Comparison of ENCODE assay signal across 8 mouse cellular contexts in the genomic region with DNA sequence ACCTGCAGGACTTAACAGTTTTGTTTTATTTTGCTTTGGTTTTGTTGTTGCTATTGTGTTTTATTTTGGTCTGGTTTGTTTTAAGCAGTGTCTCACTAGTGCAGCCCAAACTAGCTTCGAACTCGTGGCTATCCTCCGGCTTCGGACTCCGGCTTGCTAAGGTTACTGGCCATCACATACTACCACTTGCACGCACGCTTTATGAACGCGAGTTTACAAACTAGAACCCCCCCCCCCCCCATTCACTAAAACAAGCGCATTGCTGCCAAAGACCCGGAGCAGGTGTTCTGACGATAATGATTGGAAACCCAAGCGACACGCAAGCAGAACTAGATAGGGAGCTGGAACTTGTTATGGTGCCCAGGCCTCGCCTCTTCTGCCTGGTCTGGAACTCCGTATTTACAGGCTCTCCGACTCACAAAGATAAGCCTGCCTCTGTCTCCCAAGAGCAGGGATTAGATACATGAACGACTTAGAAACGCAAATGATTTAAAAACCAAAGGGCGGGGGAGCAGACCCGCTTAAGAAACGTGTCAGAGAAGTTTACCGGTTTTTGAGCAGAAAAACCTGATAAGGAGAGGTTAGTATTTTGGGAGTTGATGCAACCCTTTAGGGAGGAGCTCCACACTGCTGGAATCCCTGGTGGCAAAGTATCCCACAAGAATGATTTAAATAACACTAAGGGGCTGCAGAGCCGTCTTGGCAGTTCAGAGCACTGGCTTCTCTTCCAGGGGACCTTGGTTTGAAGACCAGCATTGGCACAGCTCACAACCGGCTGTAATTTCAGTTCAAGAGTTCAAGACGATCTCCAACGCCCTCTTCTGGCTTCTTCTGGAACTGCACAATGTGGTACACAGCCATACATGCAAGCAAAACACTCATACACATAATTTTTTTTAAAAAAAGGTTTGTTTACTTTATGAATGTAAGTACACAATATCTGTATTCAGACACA. TPM values are rescaled to one million over a fixed set of nuclear protein-coding genes. Genes with fewer than 3 reads are reported as not detected.
A peak's percentile ranks its signal among the peaks of the same experiment; 100 is the strongest.
DNase-seq lines count a peak whose midpoint lies in the region; ATAC-seq lines count a peak whose summit lies in the region.

No protein-coding gene starts in this region.

- peaks cover 16% of the 10 kb centered on the region for H3K4me1 ChIP-seq in forebrain, embryonic 16.5 days (replicated peaks; ENCODE audit: control insufficient read depth, insufficient read depth, low read length)
- H3K4me1 ChIP-seq in hindbrain, embryonic 12.5 days, result peaks cover 17% of the 10 kb centered on the region

- peak overlapping the region; percentile 78 for H3K4me2 ChIP-seq in forebrain, embryonic 16.5 days (ENCODE audit: low read length)
- H3K4me2 ChIP-seq in hindbrain, embryonic 12.5 days (replicated peaks), result peak overlapping the region; percentile 83

- intact Hi-C loops in left cerebral cortex, postnatal 4 days (cut with DNase I), result no loop called here

- DNase-seq in urinary bladder, postnatal 14 days (ENCODE audit: low spot score), result peak; percentile 73
- no peak for DNase-seq in urinary bladder, adult 2 months (ENCODE audit: low spot score)
- peak; percentile 69 for DNase-seq in cerebellum, adult 8-10 months
- DNase-seq in left cerebral cortex, postnatal 4 days, result peak; percentile 77
- DNase-seq in mesoderm, embryonic 11.5 days (ENCODE audit: low read depth, low spot score), result peak; percentile 89
- DNase-seq in spleen, postnatal 14 days (ENCODE audit: low spot score in 2 of 2), result peak; percentile 56 to 79

- peak; percentile 34 for ATAC-seq in forebrain, embryonic 16.5 days
- ATAC-seq in hindbrain, embryonic 12.5 days (ENCODE audit: low FRiP score), result peak; percentile 41

- H3K9me3 ChIP-seq in forebrain, embryonic 16.5 days (ENCODE audit: control insufficient read depth, low read length), result no peaks in the 10 kb centered on the region
- no peaks in the 10 kb centered on the region for H3K9me3 ChIP-seq in hindbrain, embryonic 12.5 days (replicated peaks)

- no peaks in the 10 kb centered on the region for H3K27me3 ChIP-seq in forebrain, embryonic 16.5 days (replicated peaks; ENCODE audit: control insufficient read depth, insufficient read depth, low read length)
- no peaks in the 10 kb centered on the region for H3K27me3 ChIP-seq in hindbrain, embryonic 12.5 days

- H3K27ac ChIP-seq in forebrain, embryonic 16.5 days (ENCODE audit: low read length), result peak overlapping the region; percentile 62
- H3K27ac ChIP-seq in hindbrain, embryonic 12.5 days, result peak overlapping the region; percentile 64

- H3K4me3 ChIP-seq in forebrain, embryonic 16.5 days (replicated peaks; ENCODE audit: low read length), result peak overlapping the region; percentile 89
- peak overlapping the region; percentile 93 for H3K4me3 ChIP-seq in hindbrain, embryonic 12.5 days

- 1% methylated on average over 27 of the region's 27 CpGs for WGBS in forebrain, embryonic 16.5 days
- WGBS in hindbrain, embryonic 12.5 days, result 1% methylated on average over 27 of the region's 27 CpGs

- no peaks in the 10 kb centered on the region for H3K36me3 ChIP-seq in forebrain, embryonic 16.5 days (ENCODE audit: control insufficient read depth, insufficient read depth)
- H3K36me3 ChIP-seq in hindbrain, embryonic 12.5 days, result 0 out of 2 replicates have a peak, but pooled peaks cover 14% of the 10 kb centered on the region

- H3K9ac ChIP-seq in forebrain, embryonic 16.5 days (replicated peaks; ENCODE audit: low read depth, low read length), result peak overlapping the region; percentile 40
- H3K9ac ChIP-seq in hindbrain, embryonic 12.5 days, result peak overlapping the region; percentile 89

RNA-seq across cellular contexts. Expression of a gene that starts 0.7 kb away (rescaled TPM):
- polyA plus RNA-seq in urinary bladder, adult 2 months (2012; rRNA removed), result 32.9 and 41.2 TPM in 2 replicates
- 33.2 and 41.1 TPM in 2 replicates for polyA plus RNA-seq in forebrain, embryonic 16.5 days (2015; fragmentation: Nextera tagmentation; extraction: Ambion mirVana)
- 44.1 and 48.7 TPM in 2 replicates for polyA plus RNA-seq in hindbrain, embryonic 12.5 days (2016; fragmentation: Nextera tagmentation; extraction: Ambion mirVana)
- total RNA-seq in left cerebral cortex, postnatal 4 days (2021), result 100 to 1,000 TPM in 1 of 2 experiments, 10 to 100 TPM in 1; 93.1 to 101 TPM

RNA-seq across cellular contexts. Expression of a gene that starts 8.4 kb away (rescaled TPM):
- 54.4 and 60.6 TPM in 2 replicates for polyA plus RNA-seq in urinary bladder, adult 2 months (2012; rRNA removed)
- 55.9 and 57.0 TPM in 2 replicates for polyA plus RNA-seq in forebrain, embryonic 16.5 days (2015; fragmentation: Nextera tagmentation; extraction: Ambion mirVana)
- 86.4 and 90.4 TPM in 2 replicates for polyA plus RNA-seq in hindbrain, embryonic 12.5 days (2016; fragmentation: Nextera tagmentation; extraction: Ambion mirVana)
- 10 to 100 TPM; 34.0 to 36.1 TPM for total RNA-seq in left cerebral cortex, postnatal 4 days (2021)

RNA-seq across cellular contexts. Expression of a gene that starts 16.0 kb away (rescaled TPM):
- 0.40 and 0.74 TPM in 2 replicates for polyA plus RNA-seq in urinary bladder, adult 2 months (2012; rRNA removed)
- polyA plus RNA-seq in forebrain, embryonic 16.5 days (2015; fragmentation: Nextera tagmentation; extraction: Ambion mirVana), result not detected in 2 replicates
- polyA plus RNA-seq in hindbrain, embryonic 12.5 days (2016; fragmentation: Nextera tagmentation; extraction: Ambion mirVana), result not detected in 2 replicates
- not detected for total RNA-seq in left cerebral cortex, postnatal 4 days (2021)

RNA-seq across cellular contexts. Expression of a gene that starts 16.4 kb away (rescaled TPM):
- 130 and 148 TPM in 2 replicates for polyA plus RNA-seq in urinary bladder, adult 2 months (2012; rRNA removed)
- polyA plus RNA-seq in forebrain, embryonic 16.5 days (2015; fragmentation: Nextera tagmentation; extraction: Ambion mirVana), result 0.77 and 1.2 TPM in 2 replicates
- polyA plus RNA-seq in hindbrain, embryonic 12.5 days (2016; fragmentation: Nextera tagmentation; extraction: Ambion mirVana), result 5.0 and 5.1 TPM in 2 replicates
- total RNA-seq in left cerebral cortex, postnatal 4 days (2021), result under 1 TPM; 0.60 to 0.70 TPM

RNA-seq across cellular contexts. Expression of a gene that starts 33.6 kb away (rescaled TPM):
- polyA plus RNA-seq in urinary bladder, adult 2 months (2012; rRNA removed), result 160 and 208 TPM in 2 replicates
- polyA plus RNA-seq in forebrain, embryonic 16.5 days (2015; fragmentation: Nextera tagmentation; extraction: Ambion mirVana), result 10.5 and 15.2 TPM in 2 replicates
- polyA plus RNA-seq in hindbrain, embryonic 12.5 days (2016; fragmentation: Nextera tagmentation; extraction: Ambion mirVana), result 6.7 and 8.7 TPM in 2 replicates
- 1 to 10 TPM; 6.6 to 9.4 TPM for total RNA-seq in left cerebral cortex, postnatal 4 days (2021)
